Mouse (Mus musculus): ENCODE data around the gene Cyp4f39.

- TF ChIP-seq CTCF (conservative IDR thresholded peaks at IDR 0.05; ENCODE audit: low read length): no peak
- no peak for TF ChIP-seq POU5F1 (IDR thresholded peaks at IDR 0.05; ENCODE audit: borderline replicate concordance, low read length)
These were observed 24.7 kb downstream of the Cyp4f39 start for GRCm38 (mm10) chr17:32477204-32477603.
